Mouse (Mus musculus): ENCODE results near the gene Nhsl2. TPM values are rescaled to one million over a fixed set of nuclear protein-coding genes. Genes with fewer than 3 reads are reported as not detected.

Nhsl2 gene
- polyA plus RNA-seq, 1 experiment from 2014 or later: 4.9 TPM

DNA sequence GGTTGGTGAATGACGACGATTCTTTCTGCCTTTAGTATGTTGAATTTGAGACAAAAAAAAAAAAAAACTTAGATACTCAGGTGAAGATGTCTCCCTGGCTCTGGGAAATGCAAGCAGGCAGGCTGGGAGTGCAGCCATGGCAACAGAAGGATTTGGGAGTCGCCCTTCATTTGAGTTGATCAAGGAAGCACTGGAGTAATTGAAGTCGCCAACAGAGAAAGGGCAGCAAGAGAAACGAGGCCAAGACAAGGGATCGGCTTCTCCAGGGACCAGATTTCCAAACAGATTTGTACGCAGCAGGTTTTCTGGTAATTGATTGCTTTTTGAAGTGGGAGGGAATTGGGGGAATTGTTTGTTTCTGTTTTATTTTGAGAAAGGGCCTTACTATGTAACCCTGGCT is 192.4 kb downstream of the Nhsl2 start:
- Histone ChIP-seq H3K36me3 (ENCODE audit: control insufficient read depth, insufficient read depth) (no peaks in the 10 kb centered on the region), H3K9ac (replicated peaks; ENCODE audit: low read depth, low read length) (no peak overlapping the region), H3K4me3 (replicated peaks; ENCODE audit: low read length) (no peak overlapping the region), H3K4me1 (replicated peaks; ENCODE audit: control insufficient read depth, insufficient read depth, low read length) (no peaks in the 10 kb centered on the region), H3K9me3 (ENCODE audit: control insufficient read depth, low read length) (no peaks in the 10 kb centered on the region), H3K27me3 (replicated peaks; ENCODE audit: control insufficient read depth, insufficient read depth, low read length) (no peaks in the 10 kb centered on the region; the same call in 1 of the 2 replicates), H3K4me2 (ENCODE audit: low read length) (no peak overlapping the region), H3K27ac (ENCODE audit: low read length) (no peak overlapping the region)
- WGBS: 42% methylated on average over 7 of the region's 7 CpGs
- ATAC-seq: no peak

DNA sequence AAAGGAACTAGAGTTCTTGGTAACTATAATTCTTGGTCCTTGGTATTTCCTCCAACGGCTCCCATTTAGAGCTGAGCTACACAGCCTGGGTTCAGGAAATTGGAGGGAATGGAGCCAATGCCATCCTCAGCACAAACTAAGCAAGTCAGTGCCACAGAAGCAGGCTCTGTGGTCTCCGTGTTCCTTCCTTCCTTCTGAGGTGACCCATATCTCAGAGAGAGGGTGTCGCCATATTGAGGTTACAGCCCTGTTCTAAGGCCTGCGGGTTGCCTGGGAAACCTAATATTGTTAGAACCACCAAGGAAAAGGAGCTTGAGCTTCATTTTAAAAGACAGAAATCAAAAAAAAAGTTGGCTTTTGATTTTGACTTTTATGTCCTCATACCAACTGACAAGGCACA is 193.2 kb downstream of the Nhsl2 start:
- H3K9me3 ChIP-seq (ENCODE audit: control insufficient read depth, low read length): no peaks in the 10 kb centered on the region
- no peaks in the 10 kb centered on the region for H3K36me3 ChIP-seq (ENCODE audit: control insufficient read depth, insufficient read depth)
- H3K4me3 ChIP-seq (replicated peaks; ENCODE audit: low read length): no peak overlapping the region
- no peak overlapping the region for H3K9ac ChIP-seq (replicated peaks; ENCODE audit: low read depth, low read length)
- WGBS: 90% methylated on average over 4 of the region's 4 CpGs
- H3K4me1 ChIP-seq (replicated peaks; ENCODE audit: control insufficient read depth, insufficient read depth, low read length): no peaks in the 10 kb centered on the region
- ATAC-seq: no peak
- no peaks in the 10 kb centered on the region; the same call in 1 of the 2 replicates for H3K27me3 ChIP-seq (replicated peaks; ENCODE audit: control insufficient read depth, insufficient read depth, low read length)
- H3K27ac ChIP-seq (ENCODE audit: low read length): no peak overlapping the region
- H3K4me2 ChIP-seq (ENCODE audit: low read length): no peak overlapping the region

DNA sequence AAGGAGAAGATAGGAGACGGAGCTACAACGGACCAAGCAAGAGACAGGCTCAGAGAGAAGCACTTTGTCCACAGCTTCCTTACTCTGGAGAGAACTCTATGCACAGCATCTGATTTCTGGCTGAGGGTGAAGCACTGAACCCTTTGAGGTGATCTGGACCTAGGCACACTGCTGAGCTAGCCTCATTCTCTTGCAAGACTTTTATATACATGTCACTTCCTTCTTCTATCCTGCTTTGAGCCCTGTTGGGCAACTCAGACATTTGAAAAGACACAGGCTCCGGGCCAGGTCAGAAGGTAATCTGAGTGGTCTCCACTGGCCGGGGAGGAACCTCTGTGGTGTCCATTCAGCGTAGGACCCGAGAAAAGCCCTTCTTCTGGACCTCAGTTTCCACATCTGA is 201.4 kb downstream of the Nhsl2 start:
- no peaks in the 10 kb centered on the region for H3K9me3 ChIP-seq (ENCODE audit: control insufficient read depth, low read length)
- no peak overlapping the region for H3K4me3 ChIP-seq (replicated peaks; ENCODE audit: low read length)
- H3K27ac ChIP-seq (ENCODE audit: low read length): no peak overlapping the region
- no peak overlapping the region for H3K9ac ChIP-seq (replicated peaks; ENCODE audit: low read depth, low read length)
- H3K4me1 ChIP-seq (replicated peaks; ENCODE audit: control insufficient read depth, insufficient read depth, low read length): no peaks in the 10 kb centered on the region
- no peak overlapping the region for H3K4me2 ChIP-seq (ENCODE audit: low read length)
- H3K27me3 ChIP-seq (replicated peaks; ENCODE audit: control insufficient read depth, insufficient read depth, low read length): no peaks in the 10 kb centered on the region
- no peak for ATAC-seq
- 82% methylated on average over 6 of the region's 6 CpGs for WGBS
- H3K36me3 ChIP-seq (ENCODE audit: control insufficient read depth, insufficient read depth): no peaks in the 10 kb centered on the region

DNA sequence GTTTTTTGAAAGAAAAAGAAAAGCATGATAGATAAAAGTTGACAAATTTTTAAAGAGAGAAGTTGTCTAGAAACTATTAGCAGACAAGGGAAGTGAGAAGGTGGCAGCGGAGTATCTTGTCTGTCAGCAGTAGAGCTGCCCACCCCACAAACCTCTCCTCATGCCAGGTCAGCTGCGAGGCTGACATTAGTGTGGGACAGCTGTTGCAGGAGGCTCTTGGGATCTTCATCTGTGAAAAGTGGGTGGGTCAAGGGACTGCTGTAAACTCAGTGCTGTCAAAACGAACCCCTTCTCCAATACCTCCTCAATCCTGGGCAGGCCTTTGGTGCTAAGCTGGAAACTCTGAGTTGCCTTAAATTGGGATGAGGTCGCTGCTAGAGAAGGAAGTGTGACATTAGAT is 202.0 kb downstream of the Nhsl2 start:
- H3K27me3 ChIP-seq (replicated peaks; ENCODE audit: control insufficient read depth, insufficient read depth, low read length): no peaks in the 10 kb centered on the region
- H3K36me3 ChIP-seq (ENCODE audit: control insufficient read depth, insufficient read depth): no peaks in the 10 kb centered on the region
- H3K4me1 ChIP-seq (replicated peaks; ENCODE audit: control insufficient read depth, insufficient read depth, low read length): no peaks in the 10 kb centered on the region
- ATAC-seq: no peak
- H3K27ac ChIP-seq (ENCODE audit: low read length): no peak overlapping the region
- WGBS: 85% methylated on average over 4 of the region's 4 CpGs
- no peak overlapping the region for H3K9ac ChIP-seq (replicated peaks; ENCODE audit: low read depth, low read length)
- H3K4me2 ChIP-seq (ENCODE audit: low read length): no peak overlapping the region
- no peak overlapping the region for H3K4me3 ChIP-seq (replicated peaks; ENCODE audit: low read length)
- no peaks in the 10 kb centered on the region for H3K9me3 ChIP-seq (ENCODE audit: control insufficient read depth, low read length)

DNA sequence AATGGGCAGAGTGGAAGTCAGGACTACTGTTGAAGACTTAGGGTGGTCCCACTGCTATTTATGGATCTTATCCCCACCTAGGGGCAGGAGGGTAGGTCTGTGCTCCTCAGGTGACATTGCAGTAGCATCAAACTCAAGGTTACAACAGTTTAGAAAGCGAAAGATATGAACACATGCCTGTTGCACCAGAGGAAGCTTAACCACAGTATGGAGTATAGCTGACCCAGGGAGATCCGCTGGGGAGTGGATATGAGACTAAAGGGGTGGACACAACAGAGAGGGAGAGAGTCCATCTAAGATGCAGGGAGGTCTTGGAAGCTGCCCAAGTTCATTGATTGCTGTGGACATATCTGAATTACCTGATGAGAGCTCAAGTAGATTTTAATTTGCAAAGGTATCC is 204.2 kb downstream of the Nhsl2 start:
- Histone ChIP-seq H3K4me2 (ENCODE audit: low read length) (no peak overlapping the region), H3K4me3 (replicated peaks; ENCODE audit: low read length) (no peak overlapping the region), H3K9ac (replicated peaks; ENCODE audit: low read depth, low read length) (no peak overlapping the region), H3K27me3 (replicated peaks; ENCODE audit: control insufficient read depth, insufficient read depth, low read length) (no peaks in the 10 kb centered on the region), H3K4me1 (replicated peaks; ENCODE audit: control insufficient read depth, insufficient read depth, low read length) (no peaks in the 10 kb centered on the region), H3K27ac (ENCODE audit: low read length) (no peak overlapping the region), H3K9me3 (ENCODE audit: control insufficient read depth, low read length) (no peaks in the 10 kb centered on the region), H3K36me3 (ENCODE audit: control insufficient read depth, insufficient read depth) (no peaks in the 10 kb centered on the region)
- ATAC-seq: no peak
- 84% methylated on average over 2 of the region's 2 CpGs for WGBS

DNA sequence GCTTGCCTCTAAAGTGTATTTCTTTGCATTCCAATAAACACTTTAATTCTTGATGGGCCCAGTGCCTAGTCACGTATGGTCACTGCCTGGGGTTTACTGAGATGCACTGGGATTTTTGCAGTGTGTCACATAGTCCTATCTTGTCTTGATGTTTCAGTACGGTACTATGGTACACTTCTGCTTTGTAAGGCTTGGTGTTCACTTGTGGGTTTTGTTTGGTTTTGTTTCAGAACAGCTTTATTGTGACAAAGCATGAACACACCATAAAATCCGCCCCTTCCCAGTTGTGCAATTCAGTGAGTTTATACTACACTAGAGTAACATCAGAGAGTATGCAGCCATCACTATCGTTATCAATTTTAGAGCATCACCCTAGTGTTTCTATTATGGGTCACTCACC is 204.8 kb downstream of the Nhsl2 start:
- Histone ChIP-seq H3K4me1 (replicated peaks; ENCODE audit: control insufficient read depth, insufficient read depth, low read length) (no peaks in the 10 kb centered on the region), H3K9ac (replicated peaks; ENCODE audit: low read depth, low read length) (no peak overlapping the region), H3K4me2 (ENCODE audit: low read length) (no peak overlapping the region), H3K36me3 (ENCODE audit: control insufficient read depth, insufficient read depth) (no peaks in the 10 kb centered on the region), H3K27ac (ENCODE audit: low read length) (no peak overlapping the region), H3K9me3 (ENCODE audit: control insufficient read depth, low read length) (no peaks in the 10 kb centered on the region), H3K4me3 (replicated peaks; ENCODE audit: low read length) (no peak overlapping the region), H3K27me3 (replicated peaks; ENCODE audit: control insufficient read depth, insufficient read depth, low read length) (no peaks in the 10 kb centered on the region)
- ATAC-seq: no peak
- WGBS: 87% methylated on average over 4 of the region's 4 CpGs

DNA sequence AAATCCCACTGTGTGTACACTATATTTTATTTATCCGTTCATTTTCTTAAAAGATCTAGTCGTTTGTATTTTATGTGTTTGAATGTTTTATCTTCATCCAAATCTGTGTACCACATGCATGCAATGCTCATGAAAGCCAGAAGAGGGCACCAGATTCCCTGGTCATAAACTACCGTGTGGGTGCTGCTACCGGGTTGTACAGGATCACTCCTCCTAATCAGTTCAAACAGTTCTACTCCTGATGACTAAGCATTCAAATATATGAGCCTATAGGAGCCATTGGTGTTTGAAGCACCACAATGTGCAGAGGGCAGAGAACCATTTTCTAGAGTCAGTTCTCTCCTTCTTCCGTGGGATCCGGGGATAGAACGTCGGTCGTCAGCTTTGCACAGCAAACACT is 210.3 kb downstream of the Nhsl2 start:
- Histone ChIP-seq H3K4me2 (ENCODE audit: low read length) (no peak overlapping the region), H3K9me3 (ENCODE audit: control insufficient read depth, low read length) (no peaks in the 10 kb centered on the region), H3K27ac (ENCODE audit: low read length) (no peak overlapping the region), H3K27me3 (replicated peaks; ENCODE audit: control insufficient read depth, insufficient read depth, low read length) (no peaks in the 10 kb centered on the region), H3K4me1 (replicated peaks; ENCODE audit: control insufficient read depth, insufficient read depth, low read length) (no peaks in the 10 kb centered on the region), H3K36me3 (ENCODE audit: control insufficient read depth, insufficient read depth) (no peaks in the 10 kb centered on the region), H3K9ac (replicated peaks; ENCODE audit: low read depth, low read length) (no peak overlapping the region), H3K4me3 (replicated peaks; ENCODE audit: low read length) (no peak overlapping the region)
- 63% methylated on average over 9 of the region's 9 CpGs for WGBS
- no peak for ATAC-seq

DNA sequence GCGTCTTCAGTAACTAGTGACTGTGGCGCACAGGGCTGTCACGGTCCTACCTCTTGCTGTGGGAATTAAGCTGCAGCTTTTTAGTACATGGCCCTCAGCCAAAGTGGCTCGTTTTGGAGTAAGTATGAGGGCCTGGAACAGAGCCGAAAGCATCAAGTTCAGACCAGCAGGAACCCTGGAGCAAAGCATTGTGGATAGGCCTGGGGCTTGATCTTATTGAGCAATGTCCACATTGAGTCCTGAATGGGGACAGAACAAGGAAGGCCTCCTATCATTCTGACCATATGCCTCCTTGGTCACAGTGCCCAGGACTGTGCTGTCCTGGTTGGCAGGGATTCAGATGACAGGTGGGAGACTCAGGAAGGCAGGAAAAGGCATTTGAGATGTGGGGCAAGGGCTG is 211.1 kb downstream of the Nhsl2 start:
- Histone ChIP-seq H3K4me3 (replicated peaks; ENCODE audit: low read length) (no peak overlapping the region), H3K27ac (ENCODE audit: low read length) (no peak overlapping the region)
- no peak for ATAC-seq

DNA sequence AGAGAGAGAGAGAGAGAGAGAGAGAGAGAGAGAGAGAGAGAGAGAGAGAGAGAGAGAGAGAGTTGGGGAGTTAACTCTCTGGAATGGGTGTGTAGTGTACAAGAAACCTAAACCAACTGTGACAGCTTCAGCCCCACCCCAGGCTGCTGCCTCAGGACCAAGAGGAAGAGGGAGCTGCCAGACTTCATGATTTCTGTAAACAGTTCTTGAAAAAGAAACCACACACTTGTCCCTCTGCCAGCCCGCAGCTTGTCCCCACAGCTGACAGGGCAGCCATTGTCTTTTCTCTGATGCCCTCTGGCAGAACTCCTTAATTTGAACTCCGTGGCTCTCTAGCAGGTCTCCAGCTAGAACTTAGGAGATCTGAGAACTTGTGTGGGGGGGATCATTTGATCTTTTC is 211.7 kb downstream of the Nhsl2 start:
- Histone ChIP-seq H3K9ac (replicated peaks; ENCODE audit: low read depth, low read length) (no peak overlapping the region), H3K9me3 (ENCODE audit: control insufficient read depth, low read length) (no peaks in the 10 kb centered on the region), H3K4me3 (replicated peaks; ENCODE audit: low read length) (no peak overlapping the region), H3K36me3 (ENCODE audit: control insufficient read depth, insufficient read depth) (no peaks in the 10 kb centered on the region), H3K4me1 (replicated peaks; ENCODE audit: control insufficient read depth, insufficient read depth, low read length) (0 out of 2 replicates have a peak, but pooled peaks cover under 1% of the 10 kb centered on the region), H3K4me2 (ENCODE audit: low read length) (no peak overlapping the region), H3K27ac (ENCODE audit: low read length) (no peak overlapping the region), H3K27me3 (replicated peaks; ENCODE audit: control insufficient read depth, insufficient read depth, low read length) (no peaks in the 10 kb centered on the region)
- 22% methylated on average over 2 of the region's 2 CpGs for WGBS
- peak; percentile 36; the same call in 1 of the 2 replicates for ATAC-seq

More for the DNA sequence above, 211.1 kb downstream of the Nhsl2 start:
- H3K4me2 ChIP-seq (ENCODE audit: low read length): no peak overlapping the region
- H3K9me3 ChIP-seq (ENCODE audit: control insufficient read depth, low read length): no peaks in the 10 kb centered on the region
- WGBS: 40% methylated on average over 5 of the region's 5 CpGs
- no peaks in the 10 kb centered on the region for H3K27me3 ChIP-seq (replicated peaks; ENCODE audit: control insufficient read depth, insufficient read depth, low read length)
- H3K4me1 ChIP-seq (replicated peaks; ENCODE audit: control insufficient read depth, insufficient read depth, low read length): no peaks in the 10 kb centered on the region
- no peaks in the 10 kb centered on the region for H3K36me3 ChIP-seq (ENCODE audit: control insufficient read depth, insufficient read depth)
- H3K9ac ChIP-seq (replicated peaks; ENCODE audit: low read depth, low read length): no peak overlapping the region

DNA sequence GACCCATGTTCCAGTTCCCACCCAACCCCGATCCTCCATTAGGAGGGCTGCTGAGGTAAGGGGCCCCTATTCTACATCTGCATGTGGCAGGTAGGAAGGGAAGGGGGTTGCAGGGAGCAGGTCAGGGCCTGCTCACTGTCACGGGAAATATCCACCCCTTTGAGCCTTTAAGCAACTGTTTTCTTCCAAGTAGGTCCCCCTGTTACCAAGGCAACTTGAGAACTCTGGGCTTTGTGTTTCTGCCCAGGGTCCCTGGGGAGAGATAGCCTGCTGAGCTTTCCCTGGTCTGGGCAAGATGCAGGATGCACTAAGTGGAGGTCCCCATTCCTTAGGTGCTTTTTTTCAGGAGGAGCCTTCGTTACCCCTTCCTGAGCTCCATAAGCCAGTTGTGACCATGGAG is 214.9 kb downstream of the Nhsl2 start:
- H3K9me3 ChIP-seq (ENCODE audit: control insufficient read depth, low read length): no peaks in the 10 kb centered on the region
- peaks cover 7% of the 10 kb centered on the region; the same call in 1 of the 2 replicates for H3K4me1 ChIP-seq (replicated peaks; ENCODE audit: control insufficient read depth, insufficient read depth, low read length)
- H3K9ac ChIP-seq (replicated peaks; ENCODE audit: low read depth, low read length): no peak overlapping the region
- H3K4me3 ChIP-seq (replicated peaks; ENCODE audit: low read length): no peak overlapping the region
- no peak overlapping the region for H3K27ac ChIP-seq (ENCODE audit: low read length)
- 35% methylated on average over 3 of the region's 3 CpGs for WGBS
- H3K4me2 ChIP-seq (ENCODE audit: low read length): no peak overlapping the region
- ATAC-seq: no peak
- H3K36me3 ChIP-seq (ENCODE audit: control insufficient read depth, insufficient read depth): no peaks in the 10 kb centered on the region
- H3K27me3 ChIP-seq (replicated peaks; ENCODE audit: control insufficient read depth, insufficient read depth, low read length): no peaks in the 10 kb centered on the region

All from forebrain, embryonic 16.5 days (tissue).